Mouse (Mus musculus) kidney, postnatal 0 days (tissue): ENCODE data around the gene Asic3. TPM values are rescaled to one million over a fixed set of nuclear protein-coding genes. Genes with fewer than 3 reads are reported as not detected.

Experiments
- ATAC-seq: fragments of 200-750 bp; cut with Nextera tagmentation; replicated peaks from 2 replicates; pipeline ENCODE4 v1.8.0; 2017; ENCODE audit warnings: low read depth, moderate number of reproducible peaks, moderate TSS enrichment, moderate library complexity; ENCODE audit not compliant: low FRiP score
- DNase-seq: peaks from one replicate; pipeline ENCODE4 v3.0.0-alpha.2; 2016; ENCODE audit warnings: low spot score
- H3K27ac ChIP-seq: fragments of 300-500 bp; sonication (generic); 2 replicates; pipeline ENCODE4 v1.5.1; 2014; ENCODE audit warnings: mild to moderate bottlenecking
- H3K27me3 ChIP-seq: fragments of 300-500 bp; sonication (generic); 2 replicates; pipeline ENCODE4 v1.6.1; 2014; ENCODE audit warnings: low read length, mixed read lengths; ENCODE audit not compliant: insufficient read depth
- H3K36me3 ChIP-seq: fragments of 300-500 bp; sonication (generic); 2 replicates; pipeline ENCODE4 v1.6.1; 2014; ENCODE audit warnings: low read length, mixed read lengths; ENCODE audit not compliant: insufficient read depth
- H3K4me1 ChIP-seq: fragments of 300-500 bp; sonication (generic); replicated peaks from 2 replicates; pipeline ENCODE4 v1.6.1; 2014; ENCODE audit warnings: antibody characterized with exemption, low read length, mixed read lengths; ENCODE audit not compliant: insufficient read depth
- H3K4me2 ChIP-seq: fragments of 300-500 bp; sonication (generic); 2 replicates; pipeline ENCODE4 v1.6.1; 2014; ENCODE audit warnings: mild to moderate bottlenecking, low read length, moderate library complexity, mixed read lengths
- H3K4me3 ChIP-seq: fragments of 300-500 bp; sonication (generic); replicated peaks from 2 replicates; pipeline ENCODE4 v1.5.1; 2014; ENCODE audit warnings: low read depth, low read length
- H3K9ac ChIP-seq: fragments of 300-500 bp; sonication (generic); 2 replicates; pipeline ENCODE4 v1.6.1; 2014; ENCODE audit warnings: low read depth, low read length
- H3K9me3 ChIP-seq: fragments of 300-500 bp; sonication (generic); replicated peaks from 2 replicates; pipeline ENCODE4 v1.6.1; 2016; ENCODE audit warnings: low read length, inconsistent platforms, mixed read lengths
- CTCF ChIP-seq: IDR thresholded peaks from 2 replicates; pipeline ENCODE4 v1.5.1; 2016; ENCODE audit warnings: antibody characterized with exemption, low read depth, mild to moderate bottlenecking, moderate library complexity
- WGBS: fragments of 180-500 bp; shearing (Covaris S2); extraction: QIAGEN DNeasy Blood & Tissue Kit; methylation state at CpG from one replicate; pipeline ENCODE4 v1.1.7; 2014; 5-methylcytosine and 5-hydroxymethylcytosine counted together
- polyA plus RNA-seq: library from polyadenylated mRNA; unstranded; fragments of >200 nt; fragmentation: Nextera tagmentation; extraction: Ambion mirVana; gene quantifications from 2 replicates; pipeline ENCODE4 v1.2.1, GENCODE M21; 2015

Asic3 gene
- polyA plus RNA-seq, 1 experiment from 2014 or later: 0.46 TPM

DNA sequence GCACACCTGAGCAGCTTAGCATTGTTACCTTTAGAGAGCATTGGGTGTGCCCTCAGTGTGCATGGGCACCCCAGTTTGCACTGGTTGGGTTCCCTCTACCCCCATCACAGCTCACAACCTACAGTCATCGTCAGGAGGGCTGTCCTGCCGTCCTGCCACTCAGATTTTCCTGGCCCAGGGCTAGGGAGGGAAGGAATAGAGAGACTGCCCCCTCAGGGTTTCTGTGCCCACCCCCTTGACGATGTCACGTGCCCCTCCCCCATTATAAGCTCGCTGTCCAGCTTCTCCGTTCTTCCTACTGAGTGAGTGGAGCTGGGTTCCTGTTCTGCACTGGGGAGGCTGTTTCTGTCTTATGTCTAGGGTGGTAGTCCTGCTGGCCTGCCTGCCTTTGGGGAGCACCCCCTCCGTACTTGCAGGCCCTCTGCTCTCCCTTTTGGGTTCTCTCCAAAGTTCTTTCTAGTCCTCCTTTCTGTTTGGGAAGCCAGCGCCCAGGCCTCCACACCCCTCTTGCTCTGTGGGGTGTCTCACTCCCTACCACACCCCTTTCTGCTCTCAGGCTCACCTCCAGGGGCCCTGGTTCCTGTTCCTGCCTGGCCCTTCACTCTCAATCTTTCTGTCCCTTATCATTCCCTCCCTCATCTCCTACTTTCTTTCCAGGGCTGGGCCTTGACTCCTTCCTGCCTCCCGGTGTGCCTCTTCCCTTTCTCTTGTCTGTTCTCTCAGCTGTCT is 13.5 kb downstream of the Asic3 start:
- 21% methylated on average over 9 of the region's 9 CpGs for WGBS
- Histone ChIP-seq H3K27ac (peak overlapping the region; percentile 51; the same call in 1 of the 2 replicates), H3K9me3 (no peaks in the 10 kb centered on the region), H3K4me2 (peak overlapping the region; percentile 69), H3K4me3 (peak overlapping the region; percentile 62), H3K4me1 (peaks cover 30% of the 10 kb centered on the region), H3K9ac (peak overlapping the region; percentile 71; the same call in 1 of the 2 replicates), H3K27me3 (no peaks in the 10 kb centered on the region), H3K36me3 (peaks cover 24% of the 10 kb centered on the region)
- DNase-seq: peak; percentile 11
- ATAC-seq: no peak
- TF ChIP-seq CTCF: no peak

DNA sequence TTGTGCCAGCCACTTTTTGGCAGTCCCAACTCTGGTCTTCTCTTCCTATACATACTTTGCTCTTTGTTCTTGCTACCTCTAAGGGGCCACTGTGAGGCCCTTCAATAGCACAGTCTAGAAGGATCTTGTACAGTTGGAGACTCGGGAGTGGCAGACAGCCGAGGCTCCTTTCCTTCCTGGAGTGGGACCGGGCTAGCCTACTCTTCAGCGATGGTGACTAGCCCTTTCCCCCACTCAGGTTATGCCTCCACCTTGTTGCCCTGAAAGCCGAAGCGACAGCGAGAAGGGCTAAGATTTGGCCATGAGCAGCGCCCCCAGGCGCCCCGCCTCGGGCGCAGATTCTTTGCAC is 14.1 kb downstream of the Asic3 start:
- H3K4me1 ChIP-seq: peaks cover 30% of the 10 kb centered on the region
- TF ChIP-seq CTCF: no peak

DNA sequence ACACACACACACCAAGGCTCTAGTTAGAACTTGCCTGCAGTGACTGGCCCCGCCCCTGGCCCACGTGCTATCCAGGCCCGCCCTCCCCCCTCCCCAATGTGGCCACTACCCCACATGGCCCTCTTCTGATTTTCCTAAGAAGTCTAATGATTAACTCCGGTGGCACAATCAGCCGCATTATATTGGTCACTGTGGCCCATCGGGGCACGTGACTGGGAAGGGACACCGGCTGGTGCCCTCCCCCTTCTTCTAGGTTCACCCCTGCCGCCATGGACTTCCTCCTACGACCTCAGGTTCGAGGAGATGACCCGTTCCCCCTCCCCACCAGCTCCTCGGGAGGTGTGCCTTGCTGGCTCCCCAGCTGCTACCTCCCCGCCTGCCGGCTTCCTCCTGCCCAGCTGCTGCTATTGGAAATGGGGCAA is 14.8 kb downstream of the Asic3 start:
- peak overlapping the region; percentile 13; the same call in 1 of the 2 replicates for H3K4me3 ChIP-seq
- peak; percentile 40 for ATAC-seq
- DNase-seq: peak; percentile 58
- H3K4me1 ChIP-seq: peaks cover 25% of the 10 kb centered on the region
- 13% methylated on average over 15 of the region's 15 CpGs for WGBS
- H3K27ac ChIP-seq: peak overlapping the region; percentile 82
- peak overlapping the region; percentile 19; the same call in 1 of the 2 replicates for H3K9ac ChIP-seq
- H3K4me2 ChIP-seq: peak overlapping the region; percentile 69
- H3K9me3 ChIP-seq: no peaks in the 10 kb centered on the region
- H3K36me3 ChIP-seq: peaks cover 36% of the 10 kb centered on the region
- no peaks in the 10 kb centered on the region for H3K27me3 ChIP-seq
- TF ChIP-seq CTCF: no peak

More for the DNA sequence above, 14.1 kb downstream of the Asic3 start:
- Histone ChIP-seq H3K4me3 (peak overlapping the region; percentile 62; the same call in 1 of the 2 replicates), H3K36me3 (peaks cover 29% of the 10 kb centered on the region), H3K4me2 (peak overlapping the region; percentile 69; the same call in 1 of the 2 replicates), H3K27me3 (no peaks in the 10 kb centered on the region), H3K9ac (no peak overlapping the region), H3K27ac (peak overlapping the region; percentile 51; the same call in 1 of the 2 replicates), H3K9me3 (no peaks in the 10 kb centered on the region)
- DNase-seq (no peak), ATAC-seq (no peak)
- 26% methylated on average over 12 of the region's 12 CpGs for WGBS

DNA sequence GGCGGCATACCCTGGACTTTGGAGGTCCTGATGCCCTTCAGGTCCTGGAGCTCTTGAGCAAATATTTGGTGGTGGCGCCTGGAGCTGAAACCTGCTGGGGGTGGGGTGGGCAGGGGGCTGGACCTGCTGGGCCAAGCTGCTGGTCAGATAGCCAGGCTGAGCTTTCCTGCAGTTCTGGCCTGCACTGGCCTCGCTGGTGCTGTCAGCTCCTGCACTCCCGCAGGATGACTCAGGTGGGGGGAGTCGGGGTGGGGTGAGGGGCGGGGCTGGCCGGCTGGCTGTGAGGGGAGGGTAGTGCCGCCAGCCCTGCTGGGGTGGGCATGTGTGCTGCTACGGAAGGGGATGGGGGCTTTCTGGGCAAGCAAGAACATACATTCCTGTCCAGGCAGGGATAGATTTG is 15.4 kb downstream of the Asic3 start:
- no peak for TF ChIP-seq CTCF
- peaks cover 25% of the 10 kb centered on the region for H3K4me1 ChIP-seq
- peak overlapping the region; percentile 82 for H3K27ac ChIP-seq
- peak overlapping the region; percentile 19; the same call in 1 of the 2 replicates for H3K9ac ChIP-seq
- no peaks in the 10 kb centered on the region for H3K27me3 ChIP-seq
- no peaks in the 10 kb centered on the region for H3K9me3 ChIP-seq
- peaks cover 42% of the 10 kb centered on the region for H3K36me3 ChIP-seq
- 0 out of 2 replicates have a peak overlapping the region, but pooled peaks have one; percentile 13 for H3K4me3 ChIP-seq
- DNase-seq (no peak), ATAC-seq (no peak)
- H3K4me2 ChIP-seq: peak overlapping the region; percentile 69
- 32% methylated on average over 9 of the region's 9 CpGs for WGBS

DNA sequence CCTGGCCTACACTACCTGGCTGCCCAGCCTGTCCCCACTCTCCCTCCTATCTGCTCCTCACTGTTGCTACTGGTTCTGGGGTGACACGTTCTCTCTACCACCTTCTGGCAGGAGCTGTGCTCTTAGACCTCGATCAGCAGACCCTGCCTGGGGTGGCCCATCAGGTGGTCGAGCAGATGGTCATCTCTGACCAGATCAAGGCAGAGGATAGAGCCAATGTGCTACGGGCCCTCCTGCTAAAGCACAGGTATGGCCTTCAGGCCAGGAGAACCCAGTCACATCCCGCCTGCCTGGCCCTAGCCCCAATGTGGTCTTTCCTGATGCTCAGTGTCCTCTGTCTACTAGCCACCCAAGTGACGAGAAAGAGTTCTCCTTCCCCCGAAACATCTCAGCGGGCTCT is 20.8 kb downstream of the Asic3 start:
- ATAC-seq: no peak
- no peak overlapping the region for H3K4me2 ChIP-seq
- H3K27me3 ChIP-seq: no peaks in the 10 kb centered on the region
- H3K4me1 ChIP-seq: no peaks in the 10 kb centered on the region
- H3K36me3 ChIP-seq: peaks cover 77% of the 10 kb centered on the region
- TF ChIP-seq CTCF: no peak
- H3K9me3 ChIP-seq: no peaks in the 10 kb centered on the region
- H3K4me3 ChIP-seq: no peak overlapping the region
- no peak for DNase-seq
- 92% methylated on average over 8 of the region's 8 CpGs for WGBS
- no peak overlapping the region for H3K27ac ChIP-seq
- no peak overlapping the region for H3K9ac ChIP-seq

DNA sequence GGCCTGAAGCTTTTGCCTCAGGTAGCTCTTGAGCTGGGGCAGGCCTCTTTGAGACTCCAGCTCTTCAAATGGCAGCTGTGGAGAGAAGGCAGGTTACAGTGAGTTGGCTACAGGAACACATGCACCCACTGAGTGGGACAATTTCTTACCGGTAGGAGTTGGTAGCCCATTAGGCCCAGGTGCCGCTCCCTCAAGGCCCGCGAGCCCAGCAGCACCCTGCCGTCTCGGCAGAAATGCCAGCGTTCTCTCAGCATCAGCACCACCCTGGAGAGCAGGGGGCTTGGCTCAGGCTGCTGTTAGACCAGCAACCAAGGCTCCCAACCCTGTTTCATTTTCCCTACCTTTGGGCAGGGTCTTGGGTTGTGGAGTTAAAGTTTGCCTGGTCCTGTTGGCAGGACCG is 28.0 kb downstream of the Asic3 start:
- Histone ChIP-seq H3K27me3 (no peaks in the 10 kb centered on the region), H3K9ac (no peak overlapping the region), H3K4me1 (peaks cover 11% of the 10 kb centered on the region; the same call in 1 of the 2 replicates), H3K4me2 (no peak overlapping the region), H3K4me3 (no peak overlapping the region), H3K9me3 (no peaks in the 10 kb centered on the region), H3K27ac (no peak overlapping the region), H3K36me3 (peaks cover 48% of the 10 kb centered on the region)
- no peak for TF ChIP-seq CTCF
- 91% methylated on average over 8 of the region's 8 CpGs for WGBS
- DNase-seq (no peak), ATAC-seq (no peak)
